Mouse (Mus musculus) CH12.LX (cell line): ENCODE measurements at regions not wholly inside any gene's neighbourhood (a gene's known extent, or its start where the extent isn't known, plus 50 kb on each side); places are given as distances from the start of the nearest gene placed in this dataset.

Experiments
- DNase-seq: peaks from one replicate; pipeline ENCODE4 v3.0.0-alpha.2; 2013; ENCODE audit errors: extremely low read depth
- H3K27ac ChIP-seq: 2 replicates; pipeline ENCODE4 v1.5.1; 2012; ENCODE audit warnings: low read depth, mild to moderate bottlenecking, control low read depth, moderate library complexity; ENCODE audit not compliant: insufficient read depth
- H3K27me3 ChIP-seq: replicated peaks from 2 replicates; pipeline ENCODE3; 2012; ENCODE audit warnings: inconsistent platforms
- H3K36me3 ChIP-seq, 2 experiments: replicated peaks in 1 of 2; 2 replicates each; pipeline versions ENCODE3 to v1.6.1; 2012; ENCODE audit warnings: inconsistent platforms in 1 of 2, low read length in 1 of 2, mild to moderate bottlenecking in 1 of 2, mixed read lengths in 1 of 2, moderate library complexity in 1 of 2; ENCODE audit not compliant: control insufficient read depth in 1 of 2, insufficient read depth in 1 of 2
- H3K4me1 ChIP-seq, 2 experiments: 2 replicates each; pipeline ENCODE4 v1.6.1; 2012; ENCODE audit warnings: inconsistent platforms in 1 of 2, moderate library complexity in 1 of 2; ENCODE audit not compliant: insufficient read depth in 2 of 2, control insufficient read depth in 1 of 2
- H3K4me2 ChIP-seq: 2 replicates; pipeline ENCODE4 v1.6.1; 2012; ENCODE audit warnings: low read depth, mild to moderate bottlenecking, control low read depth; ENCODE audit not compliant: poor library complexity, insufficient read depth, severe bottlenecking
- H3K4me3 ChIP-seq, 3 experiments: fragments of 150-350 bp in 1 of 3; sonication (generic) in 1 of 3; replicated peaks in 1 of 3; 2 replicates each; pipeline versions ENCODE3 to v1.5.1; 2011 to 2012; ENCODE audit warnings: low read depth in 2 of 3, low read length in 2 of 3, mild to moderate bottlenecking in 2 of 3, moderate library complexity in 2 of 3, control low read depth in 1 of 3, improper control_type of control experiment in 1 of 3, inconsistent platforms in 1 of 3, mixed read lengths in 1 of 3; ENCODE audit not compliant: poor library complexity in 1 of 3
- H3K79me2 ChIP-seq: replicated peaks from 2 replicates; pipeline ENCODE4 v1.6.1; 2012; ENCODE audit warnings: mild to moderate bottlenecking, moderate library complexity; ENCODE audit not compliant: control insufficient read depth, poor library complexity, insufficient read depth, severe bottlenecking; ENCODE audit errors: extremely low read depth
- H3K9ac ChIP-seq: 2 replicates; pipeline ENCODE4 v1.6.1; 2012; ENCODE audit warnings: low read depth, mild to moderate bottlenecking, control low read depth, moderate library complexity; ENCODE audit not compliant: insufficient read depth
- H3K9me3 ChIP-seq: replicated peaks from 2 replicates; pipeline ENCODE3; 2012; ENCODE audit warnings: low read length, inconsistent platforms, mixed read lengths
- BHLHE40 ChIP-seq: IDR thresholded peaks from 2 replicates; pipeline ENCODE4 v1.6.1; 2011; ENCODE audit warnings: mild to moderate bottlenecking, low read depth, low read length, improper control_type of control experiment
- CHD2 ChIP-seq: IDR thresholded peaks from 2 replicates; pipeline ENCODE4 v1.6.1; 2011; ENCODE audit warnings: low read length, improper control_type of control experiment
- CTCF ChIP-seq, 2 experiments: IDR thresholded peaks in 1 of 2; conservative IDR thresholded peaks in 1 of 2; 2 replicates each; pipeline ENCODE4 v1.5.1; 2011 to 2012; ENCODE audit warnings: low read depth in 2 of 2, low read length in 2 of 2, improper control_type of control experiment in 1 of 2, inconsistent platforms in 1 of 2, mild to moderate bottlenecking in 1 of 2, moderate library complexity in 1 of 2
- E2F4 ChIP-seq: IDR thresholded peaks from 2 replicates; pipeline ENCODE4 v1.6.1; 2011; ENCODE audit warnings: low read depth, low read length, improper control_type of control experiment; ENCODE audit not compliant: insufficient replicate concordance
- ELF1 ChIP-seq: IDR thresholded peaks from 2 replicates; pipeline ENCODE4 v1.6.1; 2014; ENCODE audit warnings: low read depth, mild to moderate bottlenecking, inconsistent platforms, low read length, improper control_type of control experiment
- EP300 ChIP-seq: IDR thresholded peaks from 2 replicates; pipeline ENCODE4 v1.6.1; 2011; ENCODE audit warnings: low read length, improper control_type of control experiment
- ETS1 ChIP-seq: conservative IDR thresholded peaks from 2 replicates; pipeline ENCODE4 v1.6.1; 2012; ENCODE audit warnings: low read depth, mild to moderate bottlenecking, inconsistent platforms, low read length, improper control_type of control experiment, moderate library complexity
- IRF4 ChIP-seq: IDR thresholded peaks from 2 replicates; pipeline ENCODE4 v1.6.1; 2014; ENCODE audit warnings: low read depth, mild to moderate bottlenecking, inconsistent platforms, low read length, improper control_type of control experiment
- JUND ChIP-seq: conservative IDR thresholded peaks from 2 replicates; pipeline ENCODE4 v1.6.1; 2011; ENCODE audit warnings: low read depth, low read length, improper control_type of control experiment
- KAT2A ChIP-seq: IDR thresholded peaks from 2 replicates; pipeline ENCODE4 v1.6.1; 2012; ENCODE audit warnings: low read length, improper control_type of control experiment, inconsistent platforms; ENCODE audit not compliant: insufficient replicate concordance
- MAFK ChIP-seq: IDR thresholded peaks from 2 replicates; pipeline ENCODE4 v1.6.1; 2011; ENCODE audit warnings: low read length, improper control_type of control experiment; ENCODE audit not compliant: insufficient replicate concordance
- MAX ChIP-seq: IDR thresholded peaks from 2 replicates; pipeline ENCODE4 v1.6.1; 2011; ENCODE audit warnings: low read length, improper control_type of control experiment
- MEF2A ChIP-seq: IDR thresholded peaks from 2 replicates; pipeline ENCODE4 v1.6.1; 2014; ENCODE audit warnings: low read depth, mild to moderate bottlenecking, inconsistent platforms, low read length, improper control_type of control experiment, borderline replicate concordance
- MXI1 ChIP-seq: IDR thresholded peaks from 2 replicates; pipeline ENCODE4 v1.6.1; 2011; ENCODE audit warnings: mild to moderate bottlenecking, low read depth, low read length, improper control_type of control experiment
- NELFE ChIP-seq: IDR thresholded peaks from 2 replicates; pipeline ENCODE4 v1.6.1; 2011; ENCODE audit warnings: low read depth, low read length, improper control_type of control experiment
- NRF1 ChIP-seq: IDR thresholded peaks from 2 replicates; pipeline ENCODE4 v1.6.1; 2014; ENCODE audit warnings: low read depth, mild to moderate bottlenecking, inconsistent platforms, low read length, improper control_type of control experiment, moderate library complexity
- POLR2AphosphoS2 ChIP-seq: IDR thresholded peaks from 2 replicates; pipeline ENCODE4 v1.6.1; 2011; ENCODE audit warnings: low read depth, low read length, improper control_type of control experiment
- RAD21 ChIP-seq: IDR thresholded peaks from 2 replicates; pipeline ENCODE4 v1.6.1; 2011; ENCODE audit warnings: low read depth, mild to moderate bottlenecking, low read length, improper control_type of control experiment, moderate library complexity
- RCOR1 ChIP-seq: conservative IDR thresholded peaks from 2 replicates; pipeline ENCODE4 v1.6.1; 2012; ENCODE audit warnings: low read depth, mild to moderate bottlenecking, inconsistent platforms, low read length, improper control_type of control experiment
- SMC3 ChIP-seq: IDR thresholded peaks from 2 replicates; pipeline ENCODE4 v1.6.1; 2011; ENCODE audit warnings: low read depth, low read length, improper control_type of control experiment
- TCF12 ChIP-seq: IDR thresholded peaks from 2 replicates; pipeline ENCODE4 v1.6.1; 2014; ENCODE audit warnings: low read depth, mild to moderate bottlenecking, inconsistent platforms, low read length, improper control_type of control experiment
- USF1 ChIP-seq: IDR thresholded peaks from 2 replicates; pipeline ENCODE4 v1.6.1; 2014; ENCODE audit warnings: low read depth, mild to moderate bottlenecking, inconsistent platforms, low read length, improper control_type of control experiment
- USF2 ChIP-seq: conservative IDR thresholded peaks from 2 replicates; pipeline ENCODE4 v1.6.1; 2011; ENCODE audit warnings: low read depth, low read length, improper control_type of control experiment
- ZKSCAN1 ChIP-seq: IDR thresholded peaks from 2 replicates; pipeline ENCODE4 v1.6.1; 2012; ENCODE audit warnings: low read depth, inconsistent platforms, low read length, improper control_type of control experiment, borderline replicate concordance
- ZNF384 ChIP-seq: IDR thresholded peaks from 2 replicates; pipeline ENCODE4 v1.6.1; 2012; ENCODE audit warnings: low read depth, low read length, improper control_type of control experiment, inconsistent platforms
- dilution Hi-C: fragments of 300-500 bp; cut with MboI; formaldehyde crosslinking; loops from 2 replicates; pipeline ENCODE4 v1.14.3; 2020; ENCODE audit warnings: low sequenced_read_pairs; ENCODE audit not compliant: extremely low pct_unique_long_range_greater_than_20kb, extremely low pct_ligation_motif_present
- in situ Hi-C: fragments of 300-500 bp; cut with MboI; formaldehyde crosslinking; loops from 3 replicates; pipeline ENCODE4 v1.14.3; 2019; ENCODE audit warnings: low sequenced_read_pairs, low pct_ligation_motif_present, low pct_unique_long_range_greater_than_20kb, mixed read lengths

GRCm38 (mm10) chr16:92891741-92892140 is 65.8 kb upstream of the Runx1 start:
- H3K4me3 ChIP-seq: no peak overlapping the region
- no peak overlapping the region for H3K4me2 ChIP-seq
- TF ChIP-seq CTCF (conservative IDR thresholded peaks at IDR 0.05 in 1 of 2, IDR thresholded peaks at IDR 0.05 in 1 of 2; ENCODE audit: low read depth in 2 of 2, low read length in 2 of 2): no peak
- no peak for TF ChIP-seq NRF1
- no peak for TF ChIP-seq KAT2A
- no peak for TF ChIP-seq MAX
- no peak for TF ChIP-seq ZKSCAN1
- TF ChIP-seq, all 38 proteins: peak for 0
- Histone ChIP-seq H3K4me1 (no peaks in the 10 kb centered on the region), H3K36me3 (no peaks in the 10 kb centered on the region), H3K79me2 (no peaks in the 10 kb centered on the region), H3K9me3 (no peaks in the 10 kb centered on the region), H3K27me3 (no peaks in the 10 kb centered on the region), H3K9ac (no peak overlapping the region), H3K27ac (no peak overlapping the region)
- dilution Hi-C loops: no loop called here
- in situ Hi-C loops: no loop called here
- DNase-seq: no peak

DNA sequence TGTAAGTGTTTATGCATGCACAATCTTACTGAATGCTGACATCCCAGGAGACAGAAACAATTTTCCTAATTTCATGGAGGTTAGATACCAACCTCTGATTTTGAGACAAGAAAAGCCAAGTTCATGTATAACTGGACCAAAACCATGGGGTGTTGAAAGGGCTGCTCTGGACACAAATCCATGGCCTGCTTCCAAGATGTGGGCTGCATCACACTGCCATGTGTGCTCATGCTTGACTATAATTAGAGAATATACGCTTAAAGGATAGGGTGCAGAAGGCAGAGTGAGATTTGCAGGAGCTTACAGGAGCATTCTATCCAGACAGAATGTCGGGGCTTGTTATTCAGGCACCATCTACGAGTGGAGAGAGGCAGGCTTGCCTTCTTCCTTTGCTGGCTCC is 64.8 kb upstream of the Runx1 start:
- in situ Hi-C loops: no loop called here
- Histone ChIP-seq H3K79me2 (no peaks in the 10 kb centered on the region), H3K4me1 (no peaks in the 10 kb centered on the region; a peak in 1 of 4 replicates), H3K9ac (no peak overlapping the region), H3K36me3 (no peaks in the 10 kb centered on the region), H3K4me3 (no peak overlapping the region), H3K27me3 (no peaks in the 10 kb centered on the region), H3K9me3 (no peaks in the 10 kb centered on the region), H3K4me2 (no peak overlapping the region), H3K27ac (no peak overlapping the region)
- DNase-seq: no peak
- no peak for TF ChIP-seq CTCF (conservative IDR thresholded peaks at IDR 0.05 in 1 of 2, IDR thresholded peaks at IDR 0.05 in 1 of 2; ENCODE audit: low read depth in 2 of 2, low read length in 2 of 2)
- no peak for TF ChIP-seq MAFK
- no peak for TF ChIP-seq E2F4
- TF ChIP-seq IRF4: no peak
- dilution Hi-C loops: no loop called here

DNA sequence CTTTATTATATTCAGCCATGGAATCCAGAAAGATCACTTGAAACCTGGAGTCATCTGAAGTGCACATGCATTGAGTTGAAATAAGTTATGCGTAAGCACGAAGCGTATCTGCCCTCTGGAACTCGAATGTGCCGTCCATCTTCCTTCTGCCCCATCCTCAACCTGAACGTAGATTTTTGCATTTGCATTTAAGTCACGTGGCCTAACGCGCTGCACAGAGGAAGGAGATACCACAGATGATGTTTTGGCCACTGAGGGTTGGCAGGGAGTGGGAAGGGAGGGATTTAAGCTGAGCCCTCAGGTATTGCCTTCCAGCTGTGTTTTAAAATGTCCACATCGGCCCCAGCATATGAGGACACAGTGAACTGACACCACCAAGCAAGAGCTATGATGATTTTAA is 63.6 kb upstream of the Runx1 start:
- TF ChIP-seq TCF12: no peak
- no peak for TF ChIP-seq JUND
- peak; percentile 60 for TF ChIP-seq USF1
- TF ChIP-seq ELF1: no peak
- no peak for TF ChIP-seq SMC3
- no peak for TF ChIP-seq CTCF (conservative IDR thresholded peaks at IDR 0.05 in 1 of 2, IDR thresholded peaks at IDR 0.05 in 1 of 2; ENCODE audit: low read depth in 2 of 2, low read length in 2 of 2)
- TF ChIP-seq MAFK: no peak
- no peak for TF ChIP-seq ETS1
- peak; percentile 67; the same call in 1 of the 2 replicates for TF ChIP-seq MAX
- TF ChIP-seq NELFE: no peak
- TF ChIP-seq EP300: no peak
- no peak for TF ChIP-seq POLR2AphosphoS2
- no peak for TF ChIP-seq MEF2A
- TF ChIP-seq ZKSCAN1: no peak
- no peak for TF ChIP-seq MXI1
- TF ChIP-seq E2F4: no peak
- peak; percentile 50 for TF ChIP-seq USF2
- TF ChIP-seq RAD21: no peak
- TF ChIP-seq NRF1: no peak
- TF ChIP-seq BHLHE40: 0 out of 2 replicates have a peak, but pooled peaks have one; percentile 28
- TF ChIP-seq CHD2: no peak
- TF ChIP-seq RCOR1: no peak
- TF ChIP-seq ZNF384: no peak
- dilution Hi-C loops: no loop called here
- in situ Hi-C loops: no loop called here
- H3K36me3 ChIP-seq: no peaks in the 10 kb centered on the region
- H3K4me3 ChIP-seq: no peak overlapping the region
- no peaks in the 10 kb centered on the region for H3K9me3 ChIP-seq
- no peaks in the 10 kb centered on the region for H3K79me2 ChIP-seq
- H3K9ac ChIP-seq: no peak overlapping the region
- no peaks in the 10 kb centered on the region for H3K27me3 ChIP-seq
- no peaks in the 10 kb centered on the region; a peak in 1 of 4 replicates for H3K4me1 ChIP-seq
- no peak overlapping the region for H3K4me2 ChIP-seq
- H3K27ac ChIP-seq: no peak overlapping the region
- DNase-seq: no peak
